Mouse (Mus musculus): Measurements from ENCODE around the gene Nap1l1. TPM values are rescaled to one million over a fixed set of nuclear protein-coding genes. Genes with fewer than 3 reads are reported as not detected.

Gene Nap1l1
- polyA plus RNA-seq, 1 experiment = 20.0 TPM

DNA sequence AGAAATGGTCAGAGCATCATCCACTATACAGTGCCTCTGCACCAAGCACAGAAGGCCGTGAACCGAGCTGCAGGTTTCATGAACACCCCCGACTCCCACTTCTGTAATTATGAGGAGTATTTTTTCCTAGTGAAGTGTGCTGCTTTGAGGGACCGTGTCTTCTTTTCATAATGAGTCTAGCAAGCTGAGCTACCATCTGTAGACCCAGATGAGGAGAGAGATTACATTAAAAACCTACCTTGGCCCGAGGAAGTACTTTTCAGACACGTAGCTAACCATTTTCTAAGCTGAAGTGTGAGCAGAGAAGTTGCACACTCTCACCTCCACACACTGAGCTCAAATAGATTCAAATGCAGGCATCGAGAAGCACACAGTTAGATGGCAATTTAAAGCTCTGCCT lies 70.1 kb downstream of the Nap1l1 start:
- WGBS = 93% methylated on average over 7 of the region's 7 CpGs
- H3K4me1 ChIP-seq (replicated peaks; ENCODE audit: control insufficient read depth, insufficient read depth, low read length) = peaks cover 16% of the 10 kb centered on the region
- no peak overlapping the region for H3K27ac ChIP-seq (ENCODE audit: control insufficient read depth, insufficient read depth, low read length)
- H3K36me3 ChIP-seq (ENCODE audit: control insufficient read depth, insufficient read depth, low read length) = no peaks in the 10 kb centered on the region
- TF ChIP-seq CTCF (IDR thresholded peaks at IDR 0.05; ENCODE audit: borderline replicate concordance, control insufficient read depth, extremely low read depth, insufficient read depth, low read length, poor library complexity) = no peak
- TF ChIP-seq POLR2A (IDR thresholded peaks at IDR 0.05; ENCODE audit: control insufficient read depth, extremely low read depth, insufficient read depth, low read length, poor library complexity) = no peak
- H3K27me3 ChIP-seq (ENCODE audit: control insufficient read depth, insufficient read depth, low read length) = no peaks in the 10 kb centered on the region
- no peak overlapping the region for H3K4me3 ChIP-seq (ENCODE audit: control insufficient read depth, insufficient read depth, low read length)
- no peak for DNase-seq

DNA sequence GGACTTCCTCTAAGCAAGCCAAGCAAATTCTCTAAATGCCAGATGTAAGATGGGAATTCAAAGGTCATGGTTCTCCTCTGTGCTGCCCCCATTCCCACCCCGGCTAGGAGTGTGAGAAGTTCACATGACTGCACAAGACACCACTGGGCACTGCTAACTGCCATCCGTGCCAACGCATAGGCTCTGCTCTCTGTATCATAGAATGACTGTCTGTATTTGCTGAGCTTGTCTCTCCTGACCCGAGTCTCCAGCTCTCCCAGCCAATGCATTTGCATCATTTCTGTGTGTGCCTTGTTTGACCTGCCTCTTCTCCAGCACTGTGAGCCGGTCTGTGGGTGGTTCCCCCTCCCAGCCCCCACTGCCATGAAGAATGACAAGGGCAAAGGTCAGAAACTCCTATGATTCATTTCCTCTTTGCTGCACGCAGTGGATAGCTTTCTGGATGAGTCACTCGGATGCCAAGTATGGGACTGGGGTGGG lies 70.8 kb downstream of the Nap1l1 start:
- Histone ChIP-seq H3K4me1 (replicated peaks; ENCODE audit: control insufficient read depth, insufficient read depth, low read length) (peaks cover 18% of the 10 kb centered on the region), H3K27ac (ENCODE audit: control insufficient read depth, insufficient read depth, low read length) (no peak overlapping the region)
- no peak for DNase-seq

DNA sequence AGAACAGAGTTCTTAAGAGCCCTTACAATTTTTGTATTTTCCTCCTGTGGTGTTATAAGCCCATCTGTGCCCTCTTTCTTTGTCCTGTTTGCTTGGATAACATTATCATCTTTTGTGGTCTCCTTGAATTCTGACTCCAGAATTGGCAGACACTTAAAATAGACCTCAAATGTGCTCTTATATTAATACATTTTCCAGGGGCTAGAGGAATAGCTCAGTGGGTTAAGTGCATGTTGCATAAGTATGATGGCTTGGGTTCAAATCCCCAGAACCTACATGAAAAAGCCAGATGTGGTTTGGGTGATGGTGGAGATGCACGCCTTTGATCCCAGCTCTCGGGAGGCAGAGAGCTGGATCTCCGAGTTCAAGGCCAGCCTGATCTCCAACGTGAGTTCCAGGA lies 71.3 kb downstream of the Nap1l1 start:
- 93% methylated on average over 4 of the region's 4 CpGs for WGBS
- H3K4me1 ChIP-seq (replicated peaks; ENCODE audit: control insufficient read depth, insufficient read depth, low read length) = peaks cover 18% of the 10 kb centered on the region
- TF ChIP-seq POLR2A (IDR thresholded peaks at IDR 0.05; ENCODE audit: control insufficient read depth, extremely low read depth, insufficient read depth, low read length, poor library complexity) (no peak), CTCF (IDR thresholded peaks at IDR 0.05; ENCODE audit: borderline replicate concordance, control insufficient read depth, extremely low read depth, insufficient read depth, low read length, poor library complexity) (no peak)
- H3K27ac ChIP-seq (ENCODE audit: control insufficient read depth, insufficient read depth, low read length) = no peak overlapping the region
- no peaks in the 10 kb centered on the region for H3K27me3 ChIP-seq (ENCODE audit: control insufficient read depth, insufficient read depth, low read length)
- no peaks in the 10 kb centered on the region for H3K36me3 ChIP-seq (ENCODE audit: control insufficient read depth, insufficient read depth, low read length)
- no peak for DNase-seq
- no peak overlapping the region for H3K4me3 ChIP-seq (ENCODE audit: control insufficient read depth, insufficient read depth, low read length)

More for the DNA sequence above, 70.8 kb downstream of the Nap1l1 start:
- 72% methylated on average over 7 of the region's 7 CpGs for WGBS
- TF ChIP-seq POLR2A (IDR thresholded peaks at IDR 0.05; ENCODE audit: control insufficient read depth, extremely low read depth, insufficient read depth, low read length, poor library complexity) (no peak), CTCF (IDR thresholded peaks at IDR 0.05; ENCODE audit: borderline replicate concordance, control insufficient read depth, extremely low read depth, insufficient read depth, low read length, poor library complexity) (no peak)
- H3K36me3 ChIP-seq (ENCODE audit: control insufficient read depth, insufficient read depth, low read length) = no peaks in the 10 kb centered on the region
- no peak overlapping the region for H3K4me3 ChIP-seq (ENCODE audit: control insufficient read depth, insufficient read depth, low read length)
- no peaks in the 10 kb centered on the region for H3K27me3 ChIP-seq (ENCODE audit: control insufficient read depth, insufficient read depth, low read length)

DNA sequence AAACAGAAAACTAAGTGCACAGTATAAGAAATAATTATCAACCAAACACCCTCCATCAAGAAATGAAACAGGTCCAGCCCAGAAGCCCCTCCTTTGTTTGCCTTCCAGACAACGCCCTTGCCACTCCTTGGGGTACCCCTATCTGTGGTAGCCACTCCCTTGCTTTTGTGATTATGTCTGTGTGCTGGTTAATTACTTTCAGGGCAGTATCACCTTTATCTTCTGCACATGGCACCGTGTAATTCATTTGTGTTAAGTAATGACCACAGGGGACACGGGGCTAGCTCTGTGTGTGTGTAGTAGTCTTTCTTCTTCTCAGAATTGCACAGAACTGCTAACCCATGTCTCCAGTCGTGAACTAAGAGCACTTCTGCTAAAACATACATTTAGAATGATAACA lies 72.6 kb downstream of the Nap1l1 start:
- H3K36me3 ChIP-seq (ENCODE audit: control insufficient read depth, insufficient read depth, low read length) = no peaks in the 10 kb centered on the region
- no peak overlapping the region for H3K4me3 ChIP-seq (ENCODE audit: control insufficient read depth, insufficient read depth, low read length)
- TF ChIP-seq CTCF (IDR thresholded peaks at IDR 0.05; ENCODE audit: borderline replicate concordance, control insufficient read depth, extremely low read depth, insufficient read depth, low read length, poor library complexity) (no peak), POLR2A (IDR thresholded peaks at IDR 0.05; ENCODE audit: control insufficient read depth, extremely low read depth, insufficient read depth, low read length, poor library complexity) (no peak)
- peaks cover 9% of the 10 kb centered on the region for H3K4me1 ChIP-seq (replicated peaks; ENCODE audit: control insufficient read depth, insufficient read depth, low read length)
- DNase-seq = no peak
- H3K27me3 ChIP-seq (ENCODE audit: control insufficient read depth, insufficient read depth, low read length) = no peaks in the 10 kb centered on the region
- 85% methylated on average over 4 of the region's 4 CpGs for WGBS
- no peak overlapping the region for H3K27ac ChIP-seq (ENCODE audit: control insufficient read depth, insufficient read depth, low read length)

Other genes starting within 250 kb of the Nap1l1 start
- 1.5 TPM in 2 replicates for gene Bbs10, start 174.5 kb upstream of the Nap1l1 start, polyA plus RNA-seq (2012; rRNA removed)
- 14.3 and 24.9 TPM in 2 replicates for gene Phlda1, start 33.1 kb downstream of the Nap1l1 start, polyA plus RNA-seq (2012; rRNA removed)

Data from thymus, adult 2 months (tissue).